Mouse (Mus musculus): ENCODE measurements around the gene Ajm1. TPM values are rescaled to one million over a fixed set of nuclear protein-coding genes. Genes with fewer than 3 reads are reported as not detected.

Ajm1 gene
- polyA plus RNA-seq, 1 experiment from 2014 or later = 0.05 TPM

- H3K4me1 ChIP-seq = peaks cover 65% of the 10 kb centered on the region
Measured at GRCm38 (mm10) chr2:25580621-25581101, 896 bp downstream of the Ajm1 start.

DNA sequence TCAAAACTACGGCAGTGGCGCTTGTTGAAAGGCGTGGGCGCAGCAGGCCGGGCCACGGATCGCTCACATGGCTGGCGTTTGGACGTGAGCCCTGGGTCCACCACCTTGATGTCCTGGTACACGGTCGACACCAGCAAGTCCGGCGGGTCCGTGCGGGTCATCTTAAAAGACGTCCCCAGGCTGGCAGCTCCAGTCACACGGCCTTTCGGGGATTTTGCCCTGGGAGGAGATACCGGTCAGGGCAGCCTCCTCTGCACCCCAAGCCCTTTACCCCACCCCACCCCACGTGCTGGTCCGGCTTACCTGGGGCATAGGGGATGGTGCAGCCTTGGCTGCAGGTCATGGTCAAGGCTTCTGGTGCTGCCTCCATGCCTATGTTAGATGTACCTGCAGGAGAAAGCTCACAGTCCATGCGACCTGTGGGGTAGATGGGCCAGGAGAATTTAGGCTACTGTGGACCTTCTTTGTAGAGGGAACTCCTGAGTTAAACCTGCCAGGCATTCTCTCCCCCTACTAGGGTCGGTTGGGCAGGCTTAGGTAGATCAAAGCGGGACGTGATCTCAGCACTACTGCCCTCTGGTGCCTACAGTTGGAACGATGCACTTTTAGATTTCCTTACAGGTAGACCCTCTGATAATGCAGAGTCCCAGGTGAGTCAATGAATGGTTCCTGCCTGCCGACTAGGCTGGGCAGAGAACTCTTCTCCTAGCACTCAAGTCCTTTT lies 1.7 kb downstream of the Ajm1 start:
- peak overlapping the region; percentile 36 for H3K4me3 ChIP-seq
- no peaks in the 10 kb centered on the region for H3K9me3 ChIP-seq (replicated peaks)
- DNase-seq (ENCODE audit: low spot score) = peak; percentile 33
- H3K27ac ChIP-seq (replicated peaks) = no peak overlapping the region
- peaks cover 62% of the 10 kb centered on the region for H3K27me3 ChIP-seq (ENCODE audit: low read depth, poor library complexity, severe bottlenecking)
- peaks cover 73% of the 10 kb centered on the region for H3K4me1 ChIP-seq
- WGBS = 6% methylated on average over 27 of the region's 27 CpGs
- peaks cover 21% of the 10 kb centered on the region for H3K36me3 ChIP-seq

More at GRCm38 (mm10) chr2:25580621-25581101, 896 bp downstream of the Ajm1 start:
- H3K4me3 ChIP-seq = no peak overlapping the region
- 53% methylated on average over 6 of the region's 6 CpGs for WGBS
- no peaks in the 10 kb centered on the region for H3K9me3 ChIP-seq (replicated peaks)
- H3K27ac ChIP-seq (replicated peaks) = no peak overlapping the region
- H3K36me3 ChIP-seq = peaks cover 29% of the 10 kb centered on the region
- DNase-seq (ENCODE audit: low spot score) = no peak
- H3K27me3 ChIP-seq (ENCODE audit: low read depth, poor library complexity, severe bottlenecking) = peaks cover 58% of the 10 kb centered on the region

GRCm38 (mm10) chr2:25578796-25579736 lies 2.5 kb downstream of the Ajm1 start:
- no peaks in the 10 kb centered on the region for H3K9me3 ChIP-seq (replicated peaks)
- 0 out of 2 replicates have a peak overlapping the region, but pooled peaks have one; percentile 13 for H3K27ac ChIP-seq (replicated peaks)
- H3K4me3 ChIP-seq = peak overlapping the region; percentile 47
- H3K36me3 ChIP-seq = peaks cover 13% of the 10 kb centered on the region
- WGBS = 6% methylated on average over 77 of the region's 77 CpGs
- DNase-seq (ENCODE audit: low spot score) = peak; percentile 42
- peaks cover 76% of the 10 kb centered on the region for H3K4me1 ChIP-seq
- peaks cover 62% of the 10 kb centered on the region for H3K27me3 ChIP-seq (ENCODE audit: low read depth, poor library complexity, severe bottlenecking)

GRCm38 (mm10) chr2:25577951-25578795 lies 3.4 kb downstream of the Ajm1 start:
- H3K4me1 ChIP-seq = peaks cover 85% of the 10 kb centered on the region
- 0 out of 2 replicates have a peak overlapping the region, but pooled peaks have one; percentile 13 for H3K27ac ChIP-seq (replicated peaks)
- no peaks in the 10 kb centered on the region for H3K9me3 ChIP-seq (replicated peaks)
- H3K27me3 ChIP-seq (ENCODE audit: low read depth, poor library complexity, severe bottlenecking) = peaks cover 62% of the 10 kb centered on the region
- 4% methylated on average over 75 of the region's 75 CpGs for WGBS
- H3K4me3 ChIP-seq = peak overlapping the region; percentile 47
- peaks cover 8% of the 10 kb centered on the region for H3K36me3 ChIP-seq
- peak; percentile 71 for DNase-seq (ENCODE audit: low spot score)

DNA sequence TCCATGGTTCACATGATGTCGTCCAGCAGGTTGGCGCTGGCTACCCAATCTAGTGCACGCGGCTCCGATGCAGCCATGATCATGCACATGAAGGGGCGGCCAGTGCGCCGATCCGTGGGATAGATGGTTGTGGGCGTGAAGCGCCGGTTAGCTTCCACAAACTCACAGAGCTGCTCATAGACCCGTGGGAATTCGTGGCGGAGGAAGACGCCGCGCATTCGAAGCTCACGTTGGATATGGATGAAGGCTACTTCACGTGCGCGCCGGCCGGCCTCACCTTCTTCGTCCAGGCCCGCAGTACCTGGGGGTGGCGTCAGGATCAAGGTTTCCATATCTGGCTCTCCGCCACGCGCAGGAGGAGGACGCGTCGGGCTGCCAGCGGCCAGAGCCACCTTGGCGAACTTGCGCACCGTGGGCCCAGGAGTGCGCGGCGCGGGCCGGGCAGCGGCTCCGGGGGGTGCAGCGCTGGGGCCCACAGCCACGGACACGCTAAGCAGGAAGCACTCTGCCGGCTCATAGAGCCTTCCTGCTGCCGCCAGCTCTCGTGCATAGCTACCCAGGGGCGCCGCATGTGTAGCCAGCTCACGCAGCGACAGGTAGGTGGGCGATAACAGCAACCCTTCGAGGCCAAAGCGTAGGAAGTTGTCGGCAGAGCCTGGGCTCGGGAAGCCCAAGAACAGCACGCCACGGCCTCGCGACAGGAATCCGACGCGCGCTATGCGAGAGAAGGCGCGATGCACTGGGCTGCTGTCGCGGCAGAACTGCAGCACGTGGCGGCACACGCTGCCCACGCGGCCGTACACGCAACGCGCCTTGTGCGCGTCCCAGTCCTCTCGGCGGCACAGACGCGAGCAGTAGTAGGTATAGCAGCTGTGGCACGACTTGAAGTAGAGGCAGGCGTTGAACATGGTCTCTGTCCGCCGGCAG lies 4.3 kb downstream of the Ajm1 start:
- Histone ChIP-seq H3K27me3 (ENCODE audit: low read depth, poor library complexity, severe bottlenecking) (peaks cover 62% of the 10 kb centered on the region), H3K4me3 (peak overlapping the region; percentile 47), H3K9me3 (replicated peaks) (no peaks in the 10 kb centered on the region), H3K4me1 (peaks cover 84% of the 10 kb centered on the region), H3K27ac (replicated peaks) (peak overlapping the region; percentile 13; the same call in 1 of the 2 replicates), H3K36me3 (peaks cover 13% of the 10 kb centered on the region)
- DNase-seq (ENCODE audit: low spot score) = no peak
- 15% methylated on average over 92 of the region's 92 CpGs for WGBS

DNA sequence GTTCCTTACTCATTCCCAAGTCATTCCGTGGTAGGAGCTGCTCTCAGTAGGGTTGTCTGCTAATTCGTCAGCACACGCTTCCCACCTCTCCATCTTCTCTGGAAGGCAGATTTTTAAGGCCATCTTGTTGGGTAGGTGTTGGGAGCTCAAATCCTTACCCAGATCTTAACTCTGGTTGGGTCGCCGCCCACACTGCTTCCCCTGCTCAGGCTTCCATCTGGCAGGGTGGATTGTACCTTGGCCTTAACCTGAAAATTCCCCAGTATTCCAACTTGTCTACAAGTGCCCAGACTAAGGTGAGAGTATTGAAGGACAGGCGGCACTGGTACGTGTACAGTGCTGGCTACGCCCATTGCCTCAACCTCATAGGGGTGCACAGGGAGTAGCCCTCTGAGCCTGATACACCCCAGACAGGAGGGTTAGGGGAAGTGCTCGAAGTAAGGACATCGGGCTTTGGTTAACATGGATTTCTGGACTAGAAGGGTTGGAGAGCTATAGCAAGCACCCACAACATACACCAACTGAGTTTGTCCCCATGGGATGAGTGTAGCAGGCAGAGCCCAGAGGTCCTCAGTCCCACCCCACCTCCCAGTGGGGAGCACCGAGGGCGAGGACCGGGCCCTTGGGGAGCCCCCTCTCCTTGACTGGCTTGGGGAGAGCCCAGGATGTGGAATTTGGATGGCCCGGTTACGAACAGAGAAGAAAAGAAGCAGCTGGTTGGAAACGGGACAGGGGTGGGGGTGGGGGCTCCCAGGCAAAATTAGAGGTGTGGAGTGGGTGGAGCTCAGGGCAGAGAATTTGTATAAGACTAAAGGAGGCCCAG lies 5.3 kb downstream of the Ajm1 start:
- no peak for DNase-seq (ENCODE audit: low spot score)
- peak overlapping the region; percentile 75 for H3K4me3 ChIP-seq
- H3K27me3 ChIP-seq (ENCODE audit: low read depth, poor library complexity, severe bottlenecking) = peaks cover 60% of the 10 kb centered on the region
- peaks cover 22% of the 10 kb centered on the region for H3K36me3 ChIP-seq
- WGBS = 69% methylated on average over 16 of the region's 16 CpGs
- no peaks in the 10 kb centered on the region for H3K9me3 ChIP-seq (replicated peaks)
- H3K4me1 ChIP-seq = peaks cover 76% of the 10 kb centered on the region
- no peak overlapping the region for H3K27ac ChIP-seq (replicated peaks)

- Histone ChIP-seq H3K36me3 (peaks cover 29% of the 10 kb centered on the region), H3K4me1 (peaks cover 70% of the 10 kb centered on the region), H3K27me3 (ENCODE audit: low read depth, poor library complexity, severe bottlenecking) (peaks cover 52% of the 10 kb centered on the region), H3K27ac (replicated peaks) (peak overlapping the region; percentile 90), H3K9me3 (replicated peaks) (no peaks in the 10 kb centered on the region), H3K4me3 (peak overlapping the region; percentile 75)
- DNase-seq (ENCODE audit: low spot score) = no peak
- WGBS = 15% methylated on average over 21 of the region's 21 CpGs
Measured at GRCm38 (mm10) chr2:25575432-25576027, 6.0 kb downstream of the Ajm1 start.

- H3K4me1 ChIP-seq = peaks cover 65% of the 10 kb centered on the region
- peak within 1 kb of the TSS; percentile 90 for H3K27ac ChIP-seq (replicated peaks)
- H3K9me3 ChIP-seq (replicated peaks) = no peaks in the 10 kb centered on the region
- peaks cover 45% of the 10 kb centered on the region for H3K27me3 ChIP-seq (ENCODE audit: low read depth, poor library complexity, severe bottlenecking)
- peaks cover 37% of the 10 kb centered on the region for H3K36me3 ChIP-seq
- H3K4me3 ChIP-seq = peak within 1 kb of the TSS; percentile 75
- DNase-seq (ENCODE audit: low spot score) = peak; percentile 97
- WGBS = under 1% methylated on average over 45 of the region's 45 CpGs
Measured at GRCm38 (mm10) chr2:25574579-25575431, 6.8 kb downstream of the Ajm1 start, which contains the start of the genes Mamdc4 and Phpt1. Mamdc4 (minus strand) TSS chr2:25574845. Phpt1 (minus strand) TSS chr2:25575224.

DNA sequence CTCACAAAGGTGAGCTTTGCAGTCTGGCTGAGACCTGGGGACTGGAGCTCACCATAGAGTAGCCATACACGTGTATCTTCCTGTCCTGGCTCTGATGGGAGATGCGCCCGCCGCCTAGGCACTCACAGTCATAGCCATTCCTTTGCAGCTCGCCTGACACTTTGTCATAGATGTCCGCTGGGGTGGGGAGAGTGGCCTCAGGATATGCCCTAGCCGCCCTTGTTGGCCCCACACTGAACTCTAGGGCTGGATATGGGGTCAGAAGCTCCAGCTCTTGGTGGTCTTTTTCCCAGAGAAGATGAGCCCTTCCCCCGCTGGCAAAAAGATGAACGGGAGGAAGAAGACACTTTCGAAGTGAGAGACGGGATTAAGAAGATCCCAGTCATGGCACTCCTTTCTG lies 7.4 kb downstream of the Ajm1 start:
- Histone ChIP-seq H3K36me3 (peaks cover 43% of the 10 kb centered on the region), H3K4me1 (peaks cover 58% of the 10 kb centered on the region), H3K27ac (replicated peaks) (peak overlapping the region; percentile 90), H3K4me3 (peak overlapping the region; percentile 75), H3K9me3 (replicated peaks) (no peaks in the 10 kb centered on the region), H3K27me3 (ENCODE audit: low read depth, poor library complexity, severe bottlenecking) (peaks cover 39% of the 10 kb centered on the region)
- 21% methylated on average over 11 of the region's 11 CpGs for WGBS
- DNase-seq (ENCODE audit: low spot score) = no peak

DNA sequence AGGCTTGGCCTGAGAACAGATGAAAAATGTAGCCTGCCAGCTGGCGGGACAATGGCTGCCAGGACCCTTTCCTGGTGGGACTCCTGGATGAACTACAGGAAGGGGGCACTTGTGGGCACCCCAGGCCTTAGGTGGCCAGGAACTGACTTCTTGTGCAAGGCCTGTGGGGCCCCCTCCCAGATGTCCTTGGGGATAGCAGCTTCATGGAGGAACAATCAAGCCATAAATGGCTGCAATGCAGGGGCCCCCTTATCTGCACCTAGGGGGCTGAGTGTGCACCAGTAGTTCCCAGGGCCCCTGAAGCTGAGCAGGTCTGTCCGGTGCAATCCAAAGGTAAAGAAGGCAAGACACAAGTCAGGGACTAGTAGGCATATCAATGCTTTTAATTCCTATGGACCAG lies 8.5 kb downstream of the Ajm1 start:
- 97% methylated on average over 2 of the region's 2 CpGs for WGBS
- Histone ChIP-seq H3K27me3 (ENCODE audit: low read depth, poor library complexity, severe bottlenecking) (peaks cover 28% of the 10 kb centered on the region), H3K36me3 (peaks cover 54% of the 10 kb centered on the region), H3K9me3 (replicated peaks) (no peaks in the 10 kb centered on the region), H3K4me3 (peak overlapping the region; percentile 75), H3K27ac (replicated peaks) (no peak overlapping the region), H3K4me1 (peaks cover 48% of the 10 kb centered on the region)
- no peak for DNase-seq (ENCODE audit: low spot score)

Data from midbrain, embryonic 10.5 days (tissue).